Mouse (Mus musculus) neural tube, embryonic 15.5 days (tissue): ENCODE measurements at regions not wholly inside any gene's neighbourhood (a gene's known extent, or its start where the extent isn't known, plus 50 kb on each side); places are given as distances from the start of the nearest gene placed in this dataset.

Source experiments
- ATAC-seq: fragments of 200-750 bp; cut with Nextera tagmentation; 2 replicates; pipeline ENCODE4 v1.8.0; 2017; ENCODE audit warnings: mild to moderate bottlenecking, moderate TSS enrichment, moderate library complexity; ENCODE audit not compliant: low FRiP score
- H3K27ac ChIP-seq: fragments of 300-500 bp; sonication (generic); replicated peaks from 2 replicates; pipeline ENCODE4 v1.5.1; 2015; ENCODE audit warnings: mild to moderate bottlenecking, inconsistent platforms
- H3K27me3 ChIP-seq: fragments of 300-500 bp; sonication (generic); replicated peaks from 2 replicates; pipeline ENCODE4 v1.6.1; 2015; ENCODE audit warnings: inconsistent platforms
- H3K36me3 ChIP-seq: fragments of 300-500 bp; sonication (generic); 2 replicates; pipeline ENCODE4 v1.6.1; 2015; ENCODE audit warnings: inconsistent platforms
- H3K4me1 ChIP-seq: fragments of 300-500 bp; sonication (generic); 2 replicates; pipeline ENCODE4 v1.6.1; 2015; ENCODE audit warnings: inconsistent platforms
- H3K4me2 ChIP-seq: fragments of 300-500 bp; sonication (generic); 2 replicates; pipeline ENCODE4 v1.6.1; 2015; ENCODE audit warnings: inconsistent platforms, mild to moderate bottlenecking, moderate library complexity
- H3K4me3 ChIP-seq: fragments of 300-500 bp; sonication (generic); replicated peaks from 2 replicates; pipeline ENCODE4 v1.5.1; 2015; ENCODE audit warnings: mild to moderate bottlenecking, inconsistent platforms
- H3K9ac ChIP-seq: fragments of 300-500 bp; sonication (generic); replicated peaks from 2 replicates; pipeline ENCODE4 v1.6.1; 2015; ENCODE audit warnings: mild to moderate bottlenecking, inconsistent platforms
- H3K9me3 ChIP-seq: fragments of 300-500 bp; sonication (generic); replicated peaks from 2 replicates; pipeline ENCODE4 v1.6.1; 2016; ENCODE audit warnings: inconsistent platforms
- WGBS: fragments of 180-500 bp; shearing (Covaris S2); methylation state at CpG from one replicate; pipeline ENCODE4 v1.1.7; 2015; ENCODE audit warnings: mixed read lengths; 5-methylcytosine and 5-hydroxymethylcytosine counted together

DNA sequence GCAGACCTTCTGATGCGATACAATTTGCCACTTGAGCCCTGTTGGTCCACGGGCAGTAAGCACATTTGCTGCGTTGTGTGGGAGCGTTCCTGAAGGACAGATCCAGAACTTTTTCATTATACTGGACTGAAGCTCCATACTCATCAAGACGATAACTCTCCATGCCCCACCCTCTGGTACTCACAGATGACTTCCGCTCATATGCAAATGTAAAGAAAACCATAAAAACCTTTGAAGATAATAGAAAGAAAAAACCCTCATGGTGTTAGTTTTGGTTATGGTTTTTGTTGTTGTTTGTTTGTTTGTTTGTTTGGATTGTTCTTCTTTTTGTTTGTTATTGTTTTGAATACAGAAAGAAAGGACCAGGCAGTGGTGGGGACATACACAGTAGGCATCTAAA lies 86.0 kb upstream of the Calm2 start:
- Histone ChIP-seq H3K4me3 (no peak overlapping the region), H3K4me2 (peak overlapping the region; percentile 64), H3K4me1 (peaks cover 31% of the 10 kb centered on the region), H3K27ac (no peak overlapping the region), H3K36me3 (no peaks in the 10 kb centered on the region), H3K9ac (no peak overlapping the region; the same call in 1 of the 2 replicates), H3K9me3 (no peaks in the 10 kb centered on the region), H3K27me3 (no peaks in the 10 kb centered on the region)
- 42% methylated on average over 6 of the region's 6 CpGs for WGBS
- no peak for ATAC-seq

GRCm38 (mm10) chr17:87549568-87549967 lies 86.2 kb upstream of the Epcam start:
- Histone ChIP-seq H3K9ac (no peak overlapping the region), H3K9me3 (no peaks in the 10 kb centered on the region), H3K27ac (no peak overlapping the region), H3K36me3 (no peaks in the 10 kb centered on the region), H3K4me1 (no peaks in the 10 kb centered on the region), H3K4me2 (no peak overlapping the region), H3K27me3 (no peaks in the 10 kb centered on the region), H3K4me3 (no peak overlapping the region)
- WGBS = 67% methylated on average over 6 of the region's 6 CpGs
- no peak for ATAC-seq

DNA sequence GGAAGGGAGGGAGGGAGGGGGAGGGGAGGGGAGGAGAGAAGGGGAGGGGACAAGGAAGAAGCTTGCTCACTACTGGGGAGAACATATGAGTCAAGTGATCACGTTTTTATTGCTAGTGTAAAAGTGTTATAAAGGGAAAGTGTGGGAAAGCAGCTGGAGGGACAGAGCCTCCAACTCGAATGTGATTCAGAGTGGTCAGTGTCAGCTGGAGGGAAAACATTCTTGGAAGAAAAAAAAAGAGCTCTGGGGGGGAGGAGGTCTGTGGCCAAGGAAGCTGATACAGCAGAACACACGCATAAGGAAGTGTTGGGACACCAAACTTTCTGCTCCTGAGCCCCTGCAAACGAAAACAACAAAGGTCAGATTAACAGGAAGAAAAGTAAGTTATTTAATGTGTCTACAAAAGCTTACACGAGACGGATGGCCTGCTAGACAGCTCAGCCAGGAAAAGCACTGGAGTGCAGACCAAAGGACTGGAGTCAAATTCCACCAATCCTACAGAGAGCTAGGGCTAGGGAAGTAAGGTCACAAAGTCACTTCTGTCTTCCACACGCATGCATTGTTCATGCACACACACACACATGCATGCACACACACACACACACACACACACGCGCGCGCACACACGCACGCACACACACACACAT lies 85.1 kb upstream of the Epcam start:
- H3K9me3 ChIP-seq = no peaks in the 10 kb centered on the region
- H3K4me3 ChIP-seq = no peak overlapping the region
- H3K4me1 ChIP-seq = no peaks in the 10 kb centered on the region
- no peak overlapping the region for H3K4me2 ChIP-seq
- no peaks in the 10 kb centered on the region for H3K36me3 ChIP-seq
- no peak overlapping the region for H3K27ac ChIP-seq
- no peaks in the 10 kb centered on the region for H3K27me3 ChIP-seq
- WGBS = 58% methylated on average over 13 of the region's 13 CpGs
- ATAC-seq = no peak
- H3K9ac ChIP-seq = no peak overlapping the region

DNA sequence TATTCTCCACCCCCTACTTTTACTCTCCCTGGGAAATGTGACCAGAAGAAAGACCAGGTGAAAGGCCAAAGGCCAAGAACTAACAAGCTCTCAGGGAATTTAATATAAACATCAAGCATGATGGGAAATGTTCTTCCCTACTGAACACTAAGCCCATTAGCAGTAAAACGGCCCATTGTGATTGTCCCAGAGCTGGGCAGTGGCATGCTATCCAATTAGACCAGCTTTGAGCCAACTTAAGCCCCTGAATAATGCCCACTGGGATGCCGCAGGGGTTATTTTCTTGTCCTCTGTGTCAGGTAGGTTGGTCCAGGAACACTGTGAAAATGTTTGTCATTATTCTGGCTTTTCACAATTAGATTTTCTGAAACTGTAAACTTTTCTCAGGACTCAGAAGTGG lies 81.2 kb upstream of the Epcam start:
- WGBS = 61% methylated on average over 2 of the region's 2 CpGs
- Histone ChIP-seq H3K27me3 (no peaks in the 10 kb centered on the region), H3K9ac (no peak overlapping the region), H3K4me1 (no peaks in the 10 kb centered on the region), H3K4me3 (no peak overlapping the region), H3K27ac (no peak overlapping the region), H3K9me3 (no peaks in the 10 kb centered on the region), H3K36me3 (no peaks in the 10 kb centered on the region), H3K4me2 (no peak overlapping the region)
- ATAC-seq = no peak

DNA sequence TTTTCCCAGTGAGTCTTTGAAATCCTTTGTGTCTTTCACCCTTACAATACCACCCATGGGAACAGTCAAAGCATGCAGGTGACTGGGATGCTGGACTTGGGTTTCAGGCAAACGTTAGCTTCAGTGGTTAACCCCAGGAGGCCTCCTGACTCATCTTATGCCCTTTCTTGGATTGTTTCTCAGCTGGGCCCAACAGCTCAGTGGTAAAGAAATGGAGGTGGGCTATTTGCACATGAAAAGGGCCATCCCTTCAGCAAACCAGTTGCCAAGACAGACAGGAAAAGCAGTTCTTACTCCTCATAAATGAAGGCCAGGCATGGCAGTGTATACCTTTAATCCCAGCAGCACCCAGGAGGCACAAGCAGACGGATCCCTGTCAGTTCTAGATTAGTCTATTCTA lies 77.4 kb upstream of the Epcam start:
- H3K27me3 ChIP-seq = no peaks in the 10 kb centered on the region
- WGBS = 33% methylated on average over 2 of the region's 2 CpGs
- H3K9ac ChIP-seq = no peak overlapping the region
- H3K9me3 ChIP-seq = no peaks in the 10 kb centered on the region
- no peak overlapping the region for H3K4me3 ChIP-seq
- no peak overlapping the region for H3K4me2 ChIP-seq
- no peak for ATAC-seq
- H3K27ac ChIP-seq = no peak overlapping the region
- H3K36me3 ChIP-seq = no peaks in the 10 kb centered on the region
- H3K4me1 ChIP-seq = no peaks in the 10 kb centered on the region

DNA sequence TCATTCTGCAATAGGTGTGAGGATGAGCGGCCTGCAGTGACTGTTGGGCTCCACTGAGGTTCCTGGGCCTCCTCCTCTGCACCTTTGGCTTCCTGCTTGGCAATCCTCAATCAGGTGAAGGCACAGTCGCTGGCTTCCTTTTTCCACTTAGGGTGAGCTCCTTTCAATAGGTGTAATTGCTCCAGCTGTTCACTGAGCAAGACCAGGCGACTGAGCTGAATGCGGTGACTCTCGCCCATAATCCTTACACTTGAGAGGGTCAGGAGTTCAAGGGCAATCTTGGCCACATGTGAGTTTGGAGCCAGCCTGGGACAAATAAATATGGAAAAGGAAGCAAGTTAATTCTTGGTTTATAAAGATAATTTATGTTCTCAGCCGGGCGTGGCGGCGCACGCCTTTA lies 76.1 kb upstream of the Epcam start:
- no peak for ATAC-seq
- Histone ChIP-seq H3K36me3 (no peaks in the 10 kb centered on the region), H3K27me3 (no peaks in the 10 kb centered on the region), H3K9me3 (no peaks in the 10 kb centered on the region), H3K4me2 (no peak overlapping the region), H3K4me3 (no peak overlapping the region), H3K27ac (no peak overlapping the region), H3K4me1 (no peaks in the 10 kb centered on the region), H3K9ac (no peak overlapping the region)
- WGBS = 88% methylated on average over 10 of the region's 10 CpGs

DNA sequence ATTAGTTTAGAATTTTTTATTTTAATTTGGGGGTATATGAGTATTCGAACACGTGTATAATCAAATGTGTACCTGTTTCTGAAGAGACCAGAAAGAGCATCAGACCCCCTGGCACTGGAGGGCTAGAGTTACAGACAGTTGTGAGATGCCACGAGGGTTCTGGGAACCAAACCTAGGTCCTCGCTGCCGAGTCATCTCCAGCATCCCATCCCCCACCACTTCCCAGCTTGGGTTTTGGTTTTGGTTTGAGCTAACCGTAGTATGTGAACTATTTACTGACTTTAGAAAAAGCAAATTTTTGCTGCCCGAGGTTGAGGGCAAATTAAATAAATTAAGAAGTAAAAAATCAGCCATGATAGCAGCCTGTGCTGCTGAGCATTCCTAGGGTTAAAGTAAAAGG lies 74.9 kb upstream of the Epcam start:
- Histone ChIP-seq H3K4me1 (no peaks in the 10 kb centered on the region), H3K9me3 (no peaks in the 10 kb centered on the region), H3K9ac (no peak overlapping the region), H3K4me3 (no peak overlapping the region), H3K36me3 (no peaks in the 10 kb centered on the region), H3K4me2 (no peak overlapping the region), H3K27ac (no peak overlapping the region), H3K27me3 (no peaks in the 10 kb centered on the region)
- 90% methylated on average over 7 of the region's 7 CpGs for WGBS
- no peak for ATAC-seq

DNA sequence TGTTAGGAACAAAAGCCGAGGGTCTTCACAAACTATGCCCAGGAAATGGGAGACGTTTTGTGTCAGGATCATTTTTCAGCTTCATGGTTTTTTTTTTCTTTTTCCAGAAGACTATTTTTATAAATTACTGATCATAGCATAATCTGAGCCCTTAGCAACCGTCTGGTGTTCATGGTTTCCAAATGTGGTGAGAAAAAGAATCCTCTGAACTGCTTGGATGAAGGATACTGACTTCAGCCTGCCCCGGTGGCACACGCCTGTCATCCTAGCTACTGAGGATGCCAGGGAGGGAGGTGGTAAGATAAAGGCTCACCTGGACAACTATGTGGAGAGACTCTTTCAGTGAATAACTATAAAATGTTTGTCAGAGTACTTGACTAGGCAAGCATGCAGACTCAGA lies 72.4 kb upstream of the Epcam start:
- 86% methylated on average over 5 of the region's 5 CpGs for WGBS

GRCm38 (mm10) chr17:87565631-87566030 lies 70.1 kb upstream of the Epcam start:
- no peak for ATAC-seq
- Histone ChIP-seq H3K27ac (no peak overlapping the region), H3K4me1 (peaks cover 7% of the 10 kb centered on the region), H3K36me3 (no peaks in the 10 kb centered on the region), H3K9ac (no peak overlapping the region), H3K9me3 (no peaks in the 10 kb centered on the region), H3K4me2 (no peak overlapping the region), H3K4me3 (no peak overlapping the region), H3K27me3 (no peaks in the 10 kb centered on the region)
- 85% methylated on average over 4 of the region's 4 CpGs for WGBS

More for the DNA sequence above, 72.4 kb upstream of the Epcam start:
- no peak overlapping the region for H3K9ac ChIP-seq
- no peak overlapping the region for H3K4me3 ChIP-seq
- H3K27ac ChIP-seq = no peak overlapping the region
- no peak overlapping the region for H3K4me2 ChIP-seq
- H3K36me3 ChIP-seq = no peaks in the 10 kb centered on the region
- H3K9me3 ChIP-seq = no peaks in the 10 kb centered on the region
- H3K4me1 ChIP-seq = peaks cover 6% of the 10 kb centered on the region; the same call in 1 of the 2 replicates
- ATAC-seq = no peak
- no peaks in the 10 kb centered on the region for H3K27me3 ChIP-seq

GRCm38 (mm10) chr17:87566296-87566695 lies 69.5 kb upstream of the Epcam start:
- no peak for ATAC-seq
- H3K9ac ChIP-seq = no peak overlapping the region
- 86% methylated on average over 3 of the region's 3 CpGs for WGBS
- no peak overlapping the region for H3K4me3 ChIP-seq
- no peaks in the 10 kb centered on the region for H3K36me3 ChIP-seq
- H3K27ac ChIP-seq = no peak overlapping the region
- no peaks in the 10 kb centered on the region for H3K27me3 ChIP-seq
- no peaks in the 10 kb centered on the region for H3K9me3 ChIP-seq
- no peak overlapping the region for H3K4me2 ChIP-seq
- H3K4me1 ChIP-seq = peaks cover 14% of the 10 kb centered on the region

- H3K4me1 ChIP-seq = peaks cover 16% of the 10 kb centered on the region
- ATAC-seq = no peak
- no peak overlapping the region for H3K4me3 ChIP-seq
- H3K27ac ChIP-seq = no peak overlapping the region
- H3K27me3 ChIP-seq = no peaks in the 10 kb centered on the region
- no peaks in the 10 kb centered on the region for H3K9me3 ChIP-seq
- no peak overlapping the region for H3K9ac ChIP-seq
- 39% methylated on average over 9 of the region's 9 CpGs for WGBS
- H3K36me3 ChIP-seq = no peaks in the 10 kb centered on the region
- H3K4me2 ChIP-seq = peak overlapping the region; percentile 9; the same call in 1 of the 2 replicates
These were observed 68.8 kb upstream of the Epcam start for GRCm38 (mm10) chr17:87566996-87567395.

DNA sequence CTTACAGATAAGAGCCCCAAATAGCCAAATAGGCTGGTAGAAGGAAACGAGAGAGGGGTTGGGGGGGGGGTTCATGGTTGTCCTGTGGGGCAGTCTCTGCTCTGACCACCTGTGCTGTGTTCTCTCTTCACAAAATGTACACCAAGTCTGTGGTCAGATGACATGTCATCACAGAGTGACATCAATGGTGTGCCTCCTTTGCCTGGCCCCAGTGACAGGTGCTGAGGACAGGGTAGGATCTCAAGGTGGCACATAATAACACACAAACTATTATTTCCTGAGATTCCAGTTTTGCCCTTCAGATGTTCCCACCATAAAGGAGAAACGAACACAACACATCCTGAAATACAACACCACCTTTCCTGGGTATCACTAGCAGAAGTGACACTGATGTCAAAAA lies 68.3 kb upstream of the Epcam start:
- 49% methylated on average over 2 of the region's 2 CpGs for WGBS
- Histone ChIP-seq H3K27ac (no peak overlapping the region), H3K4me2 (no peak overlapping the region), H3K9ac (no peak overlapping the region), H3K4me1 (peaks cover 16% of the 10 kb centered on the region), H3K27me3 (no peaks in the 10 kb centered on the region), H3K36me3 (no peaks in the 10 kb centered on the region), H3K9me3 (no peaks in the 10 kb centered on the region), H3K4me3 (no peak overlapping the region)
- no peak for ATAC-seq

- WGBS = 79% methylated on average over 9 of the region's 9 CpGs
- Histone ChIP-seq H3K9me3 (no peaks in the 10 kb centered on the region), H3K4me1 (peaks cover 16% of the 10 kb centered on the region), H3K9ac (no peak overlapping the region), H3K4me2 (no peak overlapping the region), H3K4me3 (no peak overlapping the region), H3K27ac (no peak overlapping the region), H3K36me3 (no peaks in the 10 kb centered on the region), H3K27me3 (no peaks in the 10 kb centered on the region; the same call in 1 of the 2 replicates)
- no peak for ATAC-seq
These were observed 65.8 kb upstream of the Epcam start for GRCm38 (mm10) chr17:87569981-87570380.
